Mouse (Mus musculus): ENCODE results near the gene Serpinb1c.
A peak's percentile ranks its signal among the peaks of the same experiment; 100 is the strongest.
"Not testable (repeated sequence)": the region's sequence is repeated elsewhere in the genome, so short reads cannot be mapped to it uniquely, and the experiment has no call there.

Serpinb1c gene

DNA sequence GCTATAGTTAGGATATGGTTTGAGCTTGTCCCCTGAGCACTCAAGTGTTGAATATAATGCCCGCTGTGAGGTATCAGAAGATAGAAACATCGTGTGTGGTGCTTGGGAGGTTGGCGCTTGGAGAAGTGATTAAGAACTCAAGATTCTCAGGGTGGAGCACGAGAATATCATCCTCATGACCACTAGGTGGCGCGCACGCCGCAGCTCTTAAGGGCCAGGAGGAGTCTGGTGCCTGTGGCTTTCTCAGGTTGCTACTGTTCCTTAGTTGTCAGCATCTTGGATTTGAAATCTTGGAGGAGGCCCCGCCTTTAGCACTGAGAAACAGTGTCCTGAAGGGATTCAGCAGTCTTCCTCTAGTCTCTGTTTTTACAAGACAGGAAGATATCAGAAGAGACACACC is 31.5 kb downstream of the Serpinb1c start:
- peak; percentile 25 to 74 for DNase-seq (ENCODE audit: low spot score in 2 of 2)

DNA sequence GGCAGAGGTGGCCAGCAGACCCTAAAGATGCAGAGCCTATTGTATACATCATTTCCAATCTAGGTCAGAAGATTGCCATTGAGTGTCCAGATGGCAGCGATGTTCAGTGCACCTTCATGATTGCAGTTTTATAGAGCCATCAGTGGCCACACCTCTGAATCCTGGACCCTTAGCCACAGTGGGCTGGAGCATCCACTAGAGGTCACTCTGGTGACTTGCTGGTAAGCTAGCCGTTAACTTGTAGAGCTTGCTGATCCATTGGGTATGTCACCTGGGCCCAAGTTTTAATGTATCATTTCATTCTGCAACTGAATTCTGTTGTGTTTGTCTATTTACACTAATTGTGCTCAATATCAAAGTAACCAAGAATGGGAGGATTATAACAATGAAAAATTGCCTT is 32.4 kb downstream of the Serpinb1c start:
- DNase-seq (ENCODE audit: low spot score in 2 of 2), result no peak

DNA sequence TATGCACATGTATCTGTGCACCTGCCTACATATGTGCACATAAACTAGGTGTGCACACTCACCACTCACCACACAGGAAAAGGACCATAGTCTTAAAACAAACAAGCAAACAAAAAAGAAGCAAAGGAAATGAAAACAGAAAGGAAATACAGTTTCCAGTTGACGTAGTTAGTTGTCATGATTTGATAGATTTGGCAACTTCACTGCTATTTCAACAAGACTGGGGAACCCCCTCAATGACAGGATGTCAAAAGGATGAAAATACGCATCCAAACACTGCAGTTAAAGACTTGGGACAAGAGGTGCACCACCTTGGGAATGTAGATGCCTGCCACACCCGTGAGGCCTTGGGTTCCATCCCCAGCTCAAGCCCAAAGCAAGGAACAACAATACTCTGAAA is 33.5 kb downstream of the Serpinb1c start:
- DNase-seq (ENCODE audit: low spot score in 2 of 2), result not testable (repeated sequence)

- no peak for DNase-seq (ENCODE audit: low spot score in 2 of 2)
These were observed 34.6 kb downstream of the Serpinb1c start for GRCm38 (mm10) chr13:32863456-32863855.

DNA sequence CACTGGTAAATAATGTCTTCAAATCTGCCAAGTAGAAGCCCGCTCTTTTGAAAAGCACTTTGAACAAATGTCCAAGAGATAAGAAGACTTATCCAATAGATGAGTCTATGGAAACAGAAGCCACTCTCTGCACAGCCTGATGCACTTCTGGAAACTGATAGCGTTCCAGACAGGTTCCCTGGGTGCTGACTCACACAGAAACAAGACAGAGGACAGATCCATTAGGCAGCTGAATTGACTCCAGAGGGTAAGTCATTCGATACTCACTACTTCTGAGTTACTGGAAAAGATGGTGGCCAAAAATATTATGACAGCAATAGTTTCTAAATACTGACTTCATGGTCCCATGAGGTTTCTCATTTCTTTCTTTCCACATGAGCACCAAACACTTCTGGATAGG is 37.2 kb downstream of the Serpinb1c start:
- DNase-seq (ENCODE audit: low spot score in 2 of 2), result no peak

DNA sequence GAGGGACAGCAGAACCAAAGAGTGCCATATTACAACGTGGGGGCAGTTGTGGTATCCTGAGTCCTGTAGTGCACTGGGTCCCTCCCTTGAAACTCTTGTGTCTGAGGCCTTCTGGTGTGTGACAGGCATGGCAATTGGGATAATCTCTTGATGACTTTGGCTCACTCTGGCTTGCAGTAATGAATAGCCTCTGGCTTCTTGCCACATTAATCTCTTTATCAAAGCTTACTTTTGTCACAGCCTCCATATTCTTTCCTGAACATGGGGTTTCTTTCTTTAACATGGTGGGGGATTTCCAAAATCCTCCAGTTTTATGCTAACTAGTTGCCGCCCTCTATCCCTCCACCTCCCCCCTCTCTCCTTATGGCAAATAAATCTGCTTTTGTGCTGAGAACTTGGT is 44.9 kb downstream of the Serpinb1c start:
- no peak for DNase-seq (ENCODE audit: low spot score in 2 of 2)

DNA sequence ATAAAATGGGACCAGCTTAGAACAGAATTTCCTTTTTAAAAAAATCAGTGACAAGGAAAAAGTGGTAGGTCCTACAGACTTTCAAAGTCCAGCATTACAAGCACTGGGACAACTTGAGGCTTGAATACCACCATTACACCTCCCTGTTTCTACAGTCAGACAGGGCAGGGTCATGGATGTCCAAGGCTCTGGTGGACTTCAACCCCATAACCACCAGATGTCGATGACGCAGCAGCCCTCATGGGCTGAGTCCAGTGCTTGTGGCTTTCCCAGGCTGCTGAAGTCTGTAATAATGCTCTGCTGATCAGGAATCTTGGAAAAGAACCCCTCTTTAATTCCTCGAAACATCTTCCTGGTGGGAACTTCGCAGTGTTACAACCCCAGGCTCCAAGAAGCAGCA is 45.5 kb downstream of the Serpinb1c start:
- DNase-seq (ENCODE audit: low spot score in 2 of 2), result no peak

GRCm38 (mm10) chr13:32851967-32852366 is 46.0 kb downstream of the Serpinb1c start:
- DNase-seq (ENCODE audit: low spot score in 2 of 2), result peak in 1 of 2 experiments; percentile 30

DNA sequence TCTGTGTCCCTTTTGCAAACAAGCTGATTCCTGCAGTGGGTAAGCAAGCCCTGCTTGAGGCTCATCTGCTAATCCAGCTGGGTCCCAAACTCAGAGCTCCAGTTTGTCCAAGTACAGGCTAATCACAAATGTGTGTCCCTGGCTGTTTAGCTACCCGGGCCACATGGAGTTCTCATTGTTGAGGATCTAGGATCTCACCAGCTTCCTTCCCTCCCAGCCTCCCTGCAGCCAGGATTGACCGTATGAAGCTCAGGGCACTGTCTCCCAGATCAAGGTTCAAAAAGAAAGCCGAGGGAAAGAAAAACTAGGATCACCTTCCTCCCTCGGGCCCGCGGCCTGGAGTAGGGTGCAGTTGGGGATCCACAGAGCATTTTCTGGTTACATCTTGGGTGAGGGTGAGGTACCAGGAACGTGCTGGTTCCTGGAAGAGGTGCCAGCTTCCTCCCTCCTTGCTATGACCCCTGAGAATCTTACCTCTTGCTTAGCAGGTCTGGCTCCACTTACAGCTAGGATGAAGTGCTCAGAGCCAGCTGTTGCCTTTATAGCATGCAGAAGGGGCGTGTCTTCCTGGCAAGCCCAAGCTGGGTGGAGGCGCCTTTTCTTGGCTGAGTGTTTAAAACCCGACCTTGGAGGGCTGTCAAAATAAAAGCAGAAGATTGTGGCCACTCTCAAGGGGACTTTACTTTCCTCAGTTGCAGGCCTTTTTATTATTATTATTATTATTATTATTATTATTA is 47.2 kb downstream of the Serpinb1c start, which contains the start of gene Serpinb1a:
TSS of gene Serpinb1a (minus strand) at position 518 of the 737 bp plus-strand sequence.
- no peak for DNase-seq (ENCODE audit: low spot score in 2 of 2)

- no peak for DNase-seq (ENCODE audit: low spot score in 2 of 2)
These were observed 47.9 kb downstream of the Serpinb1c start for GRCm38 (mm10) chr13:32850156-32850555.

- no peak for DNase-seq (ENCODE audit: low spot score in 2 of 2)
These were observed 48.4 kb downstream of the Serpinb1c start for GRCm38 (mm10) chr13:32849531-32850123.

GRCm38 (mm10) chr13:32849092-32849491 is 48.9 kb downstream of the Serpinb1c start:
- DNase-seq (ENCODE audit: low spot score in 2 of 2), result no peak

DNA sequence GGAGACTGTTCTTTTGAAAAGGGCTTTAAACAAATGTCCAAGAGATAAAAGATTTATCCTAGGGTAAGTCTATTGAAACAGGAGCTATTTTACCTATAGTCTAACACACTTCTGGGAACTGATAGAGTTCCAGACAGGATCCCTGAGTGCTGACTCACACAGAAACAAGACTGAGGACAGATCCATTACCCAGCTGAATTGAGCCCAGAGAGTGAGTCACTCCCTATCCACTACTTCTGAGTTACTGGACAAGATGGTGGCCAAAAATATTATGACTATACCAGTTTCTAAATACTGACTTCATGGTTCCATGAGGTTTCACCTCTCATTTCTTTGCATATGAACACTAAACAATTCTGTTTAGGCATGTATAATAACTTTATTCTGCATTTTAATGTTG is 51.8 kb downstream of the Serpinb1c start:
- no peak for DNase-seq (ENCODE audit: low spot score in 2 of 2)

DNA sequence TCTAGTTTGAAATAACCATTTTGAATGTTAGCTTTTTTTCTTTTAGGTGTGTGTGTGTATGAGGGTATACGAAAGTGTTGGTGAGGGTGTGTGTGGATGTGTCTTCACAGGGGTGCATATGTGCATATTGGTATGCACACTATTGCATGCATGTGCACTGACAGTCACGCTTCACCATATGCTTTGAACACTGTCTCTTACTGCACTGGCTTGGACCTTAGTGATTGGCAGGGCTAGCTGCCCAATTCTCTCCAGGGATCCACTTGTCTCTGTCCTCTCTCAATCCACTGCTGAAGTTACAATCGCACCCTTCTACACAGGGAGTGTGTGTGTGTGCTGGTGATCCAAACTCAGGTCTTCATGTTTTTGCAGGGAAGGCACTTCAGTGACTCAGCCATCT is 56.7 kb downstream of the Serpinb1c start:
- no peak for DNase-seq (ENCODE audit: low spot score in 2 of 2)

- no peak for DNase-seq (ENCODE audit: low spot score in 2 of 2)
These were observed 58.7 kb downstream of the Serpinb1c start for GRCm38 (mm10) chr13:32839314-32839713.

GRCm38 (mm10) chr13:32834513-32834912 is 63.5 kb downstream of the Serpinb1c start:
- no peak for DNase-seq (ENCODE audit: low spot score in 2 of 2)

GRCm38 (mm10) chr13:32833237-32833636 is 64.8 kb downstream of the Serpinb1c start:
- peak in 1 of 2 experiments; percentile 26 for DNase-seq (ENCODE audit: low spot score in 2 of 2)

DNA sequence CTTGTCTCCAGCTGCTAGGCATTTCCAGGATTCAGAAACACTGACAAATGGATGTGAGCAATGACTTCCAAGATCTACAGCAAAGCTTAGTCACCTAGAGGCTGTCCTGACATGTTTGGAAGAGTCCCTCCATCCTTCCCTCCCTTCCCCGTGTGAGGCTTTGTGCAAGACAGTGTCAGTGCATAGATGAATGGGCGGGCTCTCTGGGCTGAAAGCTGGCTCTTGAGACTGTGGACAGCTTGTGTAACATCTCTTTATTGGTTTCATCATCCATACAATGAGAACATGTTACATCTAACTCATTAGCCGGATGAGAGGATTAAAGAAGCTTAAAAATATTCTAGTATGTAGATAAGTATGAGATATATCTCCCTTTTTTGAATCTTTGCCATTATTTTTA is 65.2 kb downstream of the Serpinb1c start:
- no peak for DNase-seq (ENCODE audit: low spot score in 2 of 2)

- DNase-seq (ENCODE audit: low spot score in 2 of 2), result no peak
These were observed 66.3 kb downstream of the Serpinb1c start for GRCm38 (mm10) chr13:32831505-32832273.

Data from thymus, postnatal 10 days (tissue).